Mouse (Mus musculus): ENCODE measurements around the gene Ybx3. TPM values are rescaled to one million over a fixed set of nuclear protein-coding genes. Genes with fewer than 3 reads are reported as not detected.

Ybx3 gene
- polyA plus RNA-seq, 1 experiment from 2014 or later: 33.8 TPM

- 36% methylated on average over 4 of the region's 4 CpGs for WGBS
- H3K27me3 ChIP-seq (replicated peaks; ENCODE audit: control insufficient read depth, insufficient read depth, low read length): no peaks in the 10 kb centered on the region
- H3K4me1 ChIP-seq (ENCODE audit: control insufficient read depth, insufficient read depth, low read length): no peaks in the 10 kb centered on the region
- no peak overlapping the region for H3K27ac ChIP-seq (ENCODE audit: low read length)
- H3K36me3 ChIP-seq (ENCODE audit: control insufficient read depth, insufficient read depth, low read length): no peaks in the 10 kb centered on the region
- no peak for ATAC-seq
- no peak overlapping the region for H3K4me2 ChIP-seq (ENCODE audit: low read depth, low read length)
- H3K9ac ChIP-seq (ENCODE audit: low read depth, low read length): no peak overlapping the region
- no peak overlapping the region for H3K4me3 ChIP-seq (ENCODE audit: low read length)
- H3K9me3 ChIP-seq (ENCODE audit: control insufficient read depth, low read length): no peaks in the 10 kb centered on the region
Observed at GRCm38 (mm10) chr6:131354913-131355312, 33.4 kb downstream of the Ybx3 start.

- no peaks in the 10 kb centered on the region for H3K36me3 ChIP-seq (ENCODE audit: control insufficient read depth, insufficient read depth, low read length)
- WGBS: 1% methylated on average over 16 of the region's 16 CpGs
- no peaks in the 10 kb centered on the region for H3K27me3 ChIP-seq (replicated peaks; ENCODE audit: control insufficient read depth, insufficient read depth, low read length)
- peak within 1 kb of the TSS; percentile 68 for H3K9ac ChIP-seq (ENCODE audit: low read depth, low read length)
- peak; percentile 99 for ATAC-seq
- no peaks in the 10 kb centered on the region for H3K9me3 ChIP-seq (ENCODE audit: control insufficient read depth, low read length)
- peak within 1 kb of the TSS; percentile 85 for H3K27ac ChIP-seq (ENCODE audit: low read length)
- peak within 1 kb of the TSS; percentile 50 for H3K4me3 ChIP-seq (ENCODE audit: low read length)
- peak within 1 kb of the TSS; percentile 63 for H3K4me2 ChIP-seq (ENCODE audit: low read depth, low read length)
- no peaks in the 10 kb centered on the region for H3K4me1 ChIP-seq (ENCODE audit: control insufficient read depth, insufficient read depth, low read length)
Observed at GRCm38 (mm10) chr6:131353352-131353919, 34.8 kb downstream of the Ybx3 start, which contains the start of gene Styk1. TSS of gene Styk1 (minus strand) at chr6:131353597.

GRCm38 (mm10) chr6:131347026-131347425, 41.2 kb downstream of the Ybx3 start:
- Histone ChIP-seq H3K27me3 (replicated peaks; ENCODE audit: control insufficient read depth, insufficient read depth, low read length) (no peaks in the 10 kb centered on the region), H3K27ac (ENCODE audit: low read length) (no peak overlapping the region), H3K4me1 (ENCODE audit: control insufficient read depth, insufficient read depth, low read length) (no peaks in the 10 kb centered on the region), H3K9ac (ENCODE audit: low read depth, low read length) (no peak overlapping the region), H3K4me2 (ENCODE audit: low read depth, low read length) (no peak overlapping the region), H3K9me3 (ENCODE audit: control insufficient read depth, low read length) (no peaks in the 10 kb centered on the region), H3K36me3 (ENCODE audit: control insufficient read depth, insufficient read depth, low read length) (no peaks in the 10 kb centered on the region), H3K4me3 (ENCODE audit: low read length) (no peak overlapping the region)
- WGBS: 64% methylated on average over 2 of the region's 2 CpGs
- ATAC-seq: no peak

- no peak overlapping the region for H3K4me2 ChIP-seq (ENCODE audit: low read depth, low read length)
- ATAC-seq: no peak
- H3K27me3 ChIP-seq (replicated peaks; ENCODE audit: control insufficient read depth, insufficient read depth, low read length): no peaks in the 10 kb centered on the region
- 0 out of 2 replicates have a peak, but pooled peaks cover 3% of the 10 kb centered on the region for H3K4me1 ChIP-seq (ENCODE audit: control insufficient read depth, insufficient read depth, low read length)
- 77% methylated on average over 7 of the region's 7 CpGs for WGBS
- no peak overlapping the region for H3K27ac ChIP-seq (ENCODE audit: low read length)
- H3K9ac ChIP-seq (ENCODE audit: low read depth, low read length): no peak overlapping the region
- no peak overlapping the region for H3K4me3 ChIP-seq (ENCODE audit: low read length)
- no peaks in the 10 kb centered on the region for H3K36me3 ChIP-seq (ENCODE audit: control insufficient read depth, insufficient read depth, low read length)
- no peaks in the 10 kb centered on the region for H3K9me3 ChIP-seq (ENCODE audit: control insufficient read depth, low read length)
Observed at GRCm38 (mm10) chr6:131344346-131344745, 43.9 kb downstream of the Ybx3 start.

- H3K9me3 ChIP-seq (ENCODE audit: control insufficient read depth, low read length): no peaks in the 10 kb centered on the region
- 0 out of 2 replicates have a peak, but pooled peaks cover 3% of the 10 kb centered on the region for H3K4me1 ChIP-seq (ENCODE audit: control insufficient read depth, insufficient read depth, low read length)
- no peaks in the 10 kb centered on the region for H3K36me3 ChIP-seq (ENCODE audit: control insufficient read depth, insufficient read depth, low read length)
- H3K4me3 ChIP-seq (ENCODE audit: low read length): no peak overlapping the region
- no peaks in the 10 kb centered on the region for H3K27me3 ChIP-seq (replicated peaks; ENCODE audit: control insufficient read depth, insufficient read depth, low read length)
- no peak for ATAC-seq
- H3K27ac ChIP-seq (ENCODE audit: low read length): no peak overlapping the region
- H3K9ac ChIP-seq (ENCODE audit: low read depth, low read length): no peak overlapping the region
- H3K4me2 ChIP-seq (ENCODE audit: low read depth, low read length): no peak overlapping the region
- 62% methylated on average over 3 of the region's 3 CpGs for WGBS
Observed at GRCm38 (mm10) chr6:131340082-131340481, 48.2 kb downstream of the Ybx3 start.

- peak; percentile 97 for ATAC-seq
Observed at GRCm38 (mm10) chr6:131339309-131339708, 49.0 kb downstream of the Ybx3 start.

GRCm38 (mm10) chr6:131338787-131339186, 49.5 kb downstream of the Ybx3 start:
- H3K4me1 ChIP-seq (ENCODE audit: control insufficient read depth, insufficient read depth, low read length): 0 out of 2 replicates have a peak, but pooled peaks cover 3% of the 10 kb centered on the region
- 77% methylated on average over 1 of the region's 1 CpGs for WGBS
- ATAC-seq: peak; percentile 51

More at GRCm38 (mm10) chr6:131339309-131339708, 49.0 kb downstream of the Ybx3 start:
- H3K27ac ChIP-seq (ENCODE audit: low read length): no peak overlapping the region
- H3K4me1 ChIP-seq (ENCODE audit: control insufficient read depth, insufficient read depth, low read length): 0 out of 2 replicates have a peak, but pooled peaks cover 3% of the 10 kb centered on the region
- 87% methylated on average over 3 of the region's 3 CpGs for WGBS
- no peaks in the 10 kb centered on the region for H3K36me3 ChIP-seq (ENCODE audit: control insufficient read depth, insufficient read depth, low read length)
- no peaks in the 10 kb centered on the region for H3K9me3 ChIP-seq (ENCODE audit: control insufficient read depth, low read length)
- H3K27me3 ChIP-seq (replicated peaks; ENCODE audit: control insufficient read depth, insufficient read depth, low read length): no peaks in the 10 kb centered on the region
- H3K4me2 ChIP-seq (ENCODE audit: low read depth, low read length): no peak overlapping the region
- no peak overlapping the region for H3K9ac ChIP-seq (ENCODE audit: low read depth, low read length)
- no peak overlapping the region for H3K4me3 ChIP-seq (ENCODE audit: low read length)

GRCm38 (mm10) chr6:131327076-131327475, 61.2 kb downstream of the Ybx3 start:
- 74% methylated on average over 2 of the region's 2 CpGs for WGBS
- Histone ChIP-seq H3K4me2 (ENCODE audit: low read depth, low read length) (no peak overlapping the region), H3K9me3 (ENCODE audit: control insufficient read depth, low read length) (no peaks in the 10 kb centered on the region), H3K27ac (ENCODE audit: low read length) (no peak overlapping the region), H3K36me3 (ENCODE audit: control insufficient read depth, insufficient read depth, low read length) (no peaks in the 10 kb centered on the region), H3K27me3 (replicated peaks; ENCODE audit: control insufficient read depth, insufficient read depth, low read length) (no peaks in the 10 kb centered on the region), H3K4me1 (ENCODE audit: control insufficient read depth, insufficient read depth, low read length) (no peaks in the 10 kb centered on the region), H3K4me3 (ENCODE audit: low read length) (no peak overlapping the region), H3K9ac (ENCODE audit: low read depth, low read length) (no peak overlapping the region)
- peak; percentile 74 for ATAC-seq

More at GRCm38 (mm10) chr6:131338787-131339186, 49.5 kb downstream of the Ybx3 start:
- Histone ChIP-seq H3K27me3 (replicated peaks; ENCODE audit: control insufficient read depth, insufficient read depth, low read length) (no peaks in the 10 kb centered on the region), H3K36me3 (ENCODE audit: control insufficient read depth, insufficient read depth, low read length) (no peaks in the 10 kb centered on the region), H3K4me2 (ENCODE audit: low read depth, low read length) (no peak overlapping the region), H3K27ac (ENCODE audit: low read length) (no peak overlapping the region), H3K9me3 (ENCODE audit: control insufficient read depth, low read length) (no peaks in the 10 kb centered on the region), H3K4me3 (ENCODE audit: low read length) (no peak overlapping the region), H3K9ac (ENCODE audit: low read depth, low read length) (no peak overlapping the region)

- peak overlapping the region; percentile 55 for H3K27ac ChIP-seq (ENCODE audit: low read length)
- no peaks in the 10 kb centered on the region for H3K27me3 ChIP-seq (replicated peaks; ENCODE audit: control insufficient read depth, insufficient read depth, low read length)
- H3K36me3 ChIP-seq (ENCODE audit: control insufficient read depth, insufficient read depth, low read length): no peaks in the 10 kb centered on the region
- ATAC-seq: peak; percentile 89
- H3K4me1 ChIP-seq (ENCODE audit: control insufficient read depth, insufficient read depth, low read length): no peaks in the 10 kb centered on the region; the same call in 1 of the 2 replicates
- no peak overlapping the region for H3K9ac ChIP-seq (ENCODE audit: low read depth, low read length)
- no peak overlapping the region for H3K4me3 ChIP-seq (ENCODE audit: low read length)
- H3K4me2 ChIP-seq (ENCODE audit: low read depth, low read length): no peak overlapping the region
- no peaks in the 10 kb centered on the region for H3K9me3 ChIP-seq (ENCODE audit: control insufficient read depth, low read length)
- 49% methylated on average over 3 of the region's 3 CpGs for WGBS
Observed at GRCm38 (mm10) chr6:131321854-131322639, 66.2 kb downstream of the Ybx3 start.

Data from intestine, embryonic 16.5 days (tissue).